Mouse (Mus musculus): ENCODE measurements around the gene Fbxl19. TPM values are rescaled to one million over a fixed set of nuclear protein-coding genes. Genes with fewer than 3 reads are reported as not detected.
A peak's percentile ranks its signal among the peaks of the same experiment; 100 is the strongest.
"Not testable (repeated sequence)": the region's sequence is repeated elsewhere in the genome, so short reads cannot be mapped to it uniquely, and the experiment has no call there.

Gene Fbxl19
- polyA plus RNA-seq, 1 experiment from 2014 or later, result 5.7 TPM

GRCm38 (mm10) chr7:127732066-127732465 is 12.3 kb upstream of the Fbxl19 start, which contains the start of gene Ctf2:
Gene Ctf2, minus strand, starts transcription at chr7:127732166.
- H3K36me3 ChIP-seq; H3K4me2 ChIP-seq (replicated peaks); H3K27ac ChIP-seq (replicated peaks); H3K27me3 ChIP-seq; H3K9ac ChIP-seq; H3K4me3 ChIP-seq (replicated peaks); H3K9me3 ChIP-seq (replicated peaks); H3K4me1 ChIP-seq; ATAC-seq (ENCODE audit: insufficient number of reproducible peaks, low FRiP score, low TSS enrichment, low read depth): not testable (repeated sequence)
- WGBS, result no CpG with 5 or more reads among the region's 5 CpGs

GRCm38 (mm10) chr7:127745251-127745651 is 908 bp downstream of the Fbxl19 start:
- H3K4me2 ChIP-seq (replicated peaks), result peak overlapping the region; percentile 89
- H3K4me1 ChIP-seq, result peaks cover 21% of the 10 kb centered on the region
- H3K9ac ChIP-seq, result peak overlapping the region; percentile 33
- H3K4me3 ChIP-seq (replicated peaks), result peak overlapping the region; percentile 77
- peak overlapping the region; percentile 93 for H3K27ac ChIP-seq (replicated peaks)
- peak; percentile 86 for ATAC-seq (ENCODE audit: insufficient number of reproducible peaks, low FRiP score, low TSS enrichment, low read depth)
- no peaks in the 10 kb centered on the region for H3K27me3 ChIP-seq
- no peaks in the 10 kb centered on the region for H3K9me3 ChIP-seq (replicated peaks)
- peaks cover 23% of the 10 kb centered on the region for H3K36me3 ChIP-seq
- WGBS, result under 1% methylated on average over 19 of the region's 19 CpGs

GRCm38 (mm10) chr7:127745652-127746493 is 1.5 kb downstream of the Fbxl19 start:
- H3K36me3 ChIP-seq, result peaks cover 29% of the 10 kb centered on the region
- H3K9me3 ChIP-seq (replicated peaks), result no peaks in the 10 kb centered on the region
- peaks cover 21% of the 10 kb centered on the region for H3K4me1 ChIP-seq
- under 1% methylated on average over 39 of the region's 39 CpGs for WGBS
- peak overlapping the region; percentile 93 for H3K27ac ChIP-seq (replicated peaks)
- H3K4me2 ChIP-seq (replicated peaks), result peak overlapping the region; percentile 89
- peak overlapping the region; percentile 77 for H3K4me3 ChIP-seq (replicated peaks)
- no peaks in the 10 kb centered on the region for H3K27me3 ChIP-seq
- peak overlapping the region; percentile 74 for H3K9ac ChIP-seq
- ATAC-seq (ENCODE audit: insufficient number of reproducible peaks, low FRiP score, low TSS enrichment, low read depth), result peak; percentile 91

- H3K9ac ChIP-seq, result peak overlapping the region; percentile 74
- under 1% methylated on average over 45 of the region's 62 CpGs for WGBS
- no peaks in the 10 kb centered on the region for H3K9me3 ChIP-seq (replicated peaks)
- peaks cover 21% of the 10 kb centered on the region for H3K4me1 ChIP-seq
- 0 out of 2 replicates have a peak, but pooled peaks have one; percentile 0 for ATAC-seq (ENCODE audit: insufficient number of reproducible peaks, low FRiP score, low TSS enrichment, low read depth)
- peak overlapping the region; percentile 93 for H3K27ac ChIP-seq (replicated peaks)
- H3K4me3 ChIP-seq (replicated peaks), result peak overlapping the region; percentile 77
- peak overlapping the region; percentile 89 for H3K4me2 ChIP-seq (replicated peaks)
- peaks cover 38% of the 10 kb centered on the region for H3K36me3 ChIP-seq
- no peaks in the 10 kb centered on the region for H3K27me3 ChIP-seq
These were observed 2.5 kb downstream of the Fbxl19 start for GRCm38 (mm10) chr7:127746494-127747491.

- ATAC-seq (ENCODE audit: insufficient number of reproducible peaks, low FRiP score, low TSS enrichment, low read depth), result no peak
- peak overlapping the region; percentile 93 for H3K27ac ChIP-seq (replicated peaks)
- peak overlapping the region; percentile 89 for H3K4me2 ChIP-seq (replicated peaks)
- peaks cover 22% of the 10 kb centered on the region for H3K4me1 ChIP-seq
- WGBS, result 29% methylated on average over 6 of the region's 6 CpGs
- peaks cover 47% of the 10 kb centered on the region for H3K36me3 ChIP-seq
- H3K9ac ChIP-seq, result peak overlapping the region; percentile 74; the same call in 1 of the 2 replicates
- H3K9me3 ChIP-seq (replicated peaks), result no peaks in the 10 kb centered on the region
- peak overlapping the region; percentile 77 for H3K4me3 ChIP-seq (replicated peaks)
- H3K27me3 ChIP-seq, result no peaks in the 10 kb centered on the region
These were observed 3.4 kb downstream of the Fbxl19 start for GRCm38 (mm10) chr7:127747559-127748234.

- no peak for ATAC-seq (ENCODE audit: insufficient number of reproducible peaks, low FRiP score, low TSS enrichment, low read depth)
- Histone ChIP-seq H3K27me3 (no peaks in the 10 kb centered on the region), H3K4me3 (replicated peaks) (peak overlapping the region; percentile 77), H3K4me1 (peaks cover 27% of the 10 kb centered on the region), H3K4me2 (replicated peaks) (no peak overlapping the region), H3K9ac (no peak overlapping the region), H3K27ac (replicated peaks) (no peak overlapping the region; the same call in 1 of the 2 replicates), H3K36me3 (peaks cover 52% of the 10 kb centered on the region), H3K9me3 (replicated peaks) (no peaks in the 10 kb centered on the region)
- 93% methylated on average over 28 of the region's 28 CpGs for WGBS
These were observed 3.9 kb downstream of the Fbxl19 start for GRCm38 (mm10) chr7:127748235-127748560.

GRCm38 (mm10) chr7:127750131-127751127 is 6.1 kb downstream of the Fbxl19 start:
- H3K4me3 ChIP-seq (replicated peaks), result no peak overlapping the region
- no peaks in the 10 kb centered on the region for H3K9me3 ChIP-seq (replicated peaks)
- peaks cover 75% of the 10 kb centered on the region for H3K36me3 ChIP-seq
- 0 out of 2 replicates have a peak overlapping the region, but pooled peaks have one; percentile 29 for H3K27ac ChIP-seq (replicated peaks)
- 72% methylated on average over 19 of the region's 19 CpGs for WGBS
- no peak overlapping the region for H3K9ac ChIP-seq
- ATAC-seq (ENCODE audit: insufficient number of reproducible peaks, low FRiP score, low TSS enrichment, low read depth), result no peak
- peaks cover 29% of the 10 kb centered on the region for H3K4me1 ChIP-seq
- H3K4me2 ChIP-seq (replicated peaks), result peak overlapping the region; percentile 27
- H3K27me3 ChIP-seq, result no peaks in the 10 kb centered on the region

GRCm38 (mm10) chr7:127751619-127752018 is 7.3 kb downstream of the Fbxl19 start:
- H3K4me2 ChIP-seq (replicated peaks), result no peak overlapping the region
- no peak overlapping the region for H3K27ac ChIP-seq (replicated peaks)
- peaks cover 40% of the 10 kb centered on the region for H3K4me1 ChIP-seq
- 94% methylated on average over 5 of the region's 5 CpGs for WGBS
- no peaks in the 10 kb centered on the region for H3K27me3 ChIP-seq
- no peak overlapping the region for H3K4me3 ChIP-seq (replicated peaks)
- peaks cover 84% of the 10 kb centered on the region for H3K36me3 ChIP-seq
- no peak for ATAC-seq (ENCODE audit: insufficient number of reproducible peaks, low FRiP score, low TSS enrichment, low read depth)
- H3K9me3 ChIP-seq (replicated peaks), result no peaks in the 10 kb centered on the region
- H3K9ac ChIP-seq, result no peak overlapping the region

- no peaks in the 10 kb centered on the region for H3K27me3 ChIP-seq
- no peak for ATAC-seq (ENCODE audit: insufficient number of reproducible peaks, low FRiP score, low TSS enrichment, low read depth)
- WGBS, result 95% methylated on average over 27 of the region's 27 CpGs
- peaks cover 88% of the 10 kb centered on the region for H3K36me3 ChIP-seq
- H3K27ac ChIP-seq (replicated peaks), result no peak overlapping the region
- H3K4me2 ChIP-seq (replicated peaks), result no peak overlapping the region
- no peak overlapping the region for H3K9ac ChIP-seq
- H3K9me3 ChIP-seq (replicated peaks), result no peaks in the 10 kb centered on the region
- peaks cover 44% of the 10 kb centered on the region for H3K4me1 ChIP-seq
- no peak overlapping the region for H3K4me3 ChIP-seq (replicated peaks)
These were observed 7.7 kb downstream of the Fbxl19 start for GRCm38 (mm10) chr7:127752069-127752468.

GRCm38 (mm10) chr7:127753158-127753557 is 8.8 kb downstream of the Fbxl19 start:
- WGBS, result 46% methylated on average over 5 of the region's 5 CpGs
- Histone ChIP-seq H3K27me3 (no peaks in the 10 kb centered on the region), H3K9me3 (replicated peaks) (no peaks in the 10 kb centered on the region), H3K9ac (no peak overlapping the region), H3K4me3 (replicated peaks) (no peak overlapping the region), H3K4me1 (peaks cover 35% of the 10 kb centered on the region), H3K4me2 (replicated peaks) (no peak overlapping the region), H3K36me3 (peaks cover 96% of the 10 kb centered on the region), H3K27ac (replicated peaks) (no peak overlapping the region)
- no peak for ATAC-seq (ENCODE audit: insufficient number of reproducible peaks, low FRiP score, low TSS enrichment, low read depth)

Measured in embryonic facial prominence, embryonic 15.5 days (tissue).